In the genomic region with DNA sequence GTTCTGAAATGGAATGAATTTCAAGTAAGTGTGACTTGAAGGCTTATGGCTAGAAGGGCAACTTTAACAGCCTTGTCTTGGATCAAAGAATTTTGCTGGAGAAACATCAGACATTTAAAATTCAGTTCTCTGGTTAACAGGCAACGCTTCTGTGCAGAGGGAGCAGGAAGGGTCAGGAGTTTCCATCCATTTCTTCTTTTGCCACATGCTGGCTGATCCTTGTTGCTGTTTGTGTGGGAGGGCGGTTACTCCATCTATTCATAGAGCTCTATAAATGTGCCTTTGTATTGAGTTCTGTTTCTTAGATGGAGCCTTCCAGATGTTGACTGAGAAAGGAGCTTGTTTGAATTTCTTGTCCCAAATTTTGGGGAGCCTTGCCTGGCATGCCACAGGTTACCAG, we compare ENCODE assay signal across 26 mouse cellular contexts. TPM values are rescaled to one million over a fixed set of nuclear protein-coding genes. Genes with fewer than 3 reads are reported as not detected.
DNase-seq lines count a peak whose midpoint lies in the region; ATAC-seq and TF ChIP-seq lines count a peak whose summit lies in the region.
"Had no signal": no experiment of that assay in that cellular context is flagged by ENCODE, and none has a peak within 500 bp of the region (broad histone marks: within the 10 kb centered on the region; RNA-seq: fewer than 3 reads in every experiment).

No protein-coding gene starts in this region.

- no peak overlapping the region for H3ac ChIP-seq in myocyte (ENCODE audit: control insufficient read depth, insufficient read length)

- H3K9me3 ChIP-seq in lung, postnatal 0 days (ENCODE audit: low read length) = no peaks in the 10 kb centered on the region
- no peaks in the 10 kb centered on the region for H3K9me3 ChIP-seq in embryonic facial prominence, embryonic 10.5 days
- H3K9me3 ChIP-seq in forebrain, embryonic 10.5 days = no peaks in the 10 kb centered on the region
- H3K9me3 ChIP-seq: forebrain, embryonic 15.5 days; heart, embryonic 13.5 days; hindbrain, embryonic 15.5 days; lung, embryonic 15.5 days had no signal

- ATAC-seq in lung, postnatal 0 days = no peak
- ATAC-seq: forebrain, embryonic 15.5 days; Patski had no signal

- H3K27ac ChIP-seq in lung, postnatal 0 days (ENCODE audit: low read length) = no peak overlapping the region
- 0 out of 2 replicates have a peak overlapping the region, but pooled peaks have one; percentile 4 for H3K27ac ChIP-seq in embryonic facial prominence, embryonic 10.5 days (replicated peaks)
- H3K27ac ChIP-seq in forebrain, embryonic 10.5 days = no peak overlapping the region
- H3K27ac ChIP-seq: forebrain, embryonic 15.5 days; heart, embryonic 13.5 days; hindbrain, embryonic 15.5 days; lung, embryonic 15.5 days had no signal

- H3K27me3 ChIP-seq in lung, postnatal 0 days (replicated peaks; ENCODE audit: insufficient read depth, low read length) = no peaks in the 10 kb centered on the region
- H3K27me3 ChIP-seq in embryonic facial prominence, embryonic 10.5 days (replicated peaks; ENCODE audit: low read depth, poor library complexity, severe bottlenecking) = no peaks in the 10 kb centered on the region
- no peaks in the 10 kb centered on the region for H3K27me3 ChIP-seq in myocyte (ENCODE audit: control insufficient read depth, insufficient read depth, insufficient read length)
- H3K27me3 ChIP-seq in forebrain, embryonic 10.5 days (ENCODE audit: poor library complexity, severe bottlenecking) = no peaks in the 10 kb centered on the region
- H3K27me3 ChIP-seq: forebrain, embryonic 15.5 days; heart, embryonic 13.5 days; hindbrain, embryonic 15.5 days; lung, embryonic 15.5 days; Patski had no signal

- H3K79me2 ChIP-seq in myocyte (ENCODE audit: control insufficient read depth, insufficient read depth) = no peaks in the 10 kb centered on the region

- H3K36me3 ChIP-seq in lung, postnatal 0 days (ENCODE audit: insufficient read depth, low read length) = no peaks in the 10 kb centered on the region
- H3K36me3 ChIP-seq in embryonic facial prominence, embryonic 10.5 days (replicated peaks) = no peaks in the 10 kb centered on the region
- H3K36me3 ChIP-seq in myocyte (ENCODE audit: control insufficient read depth, insufficient read depth) = no peaks in the 10 kb centered on the region
- H3K36me3 ChIP-seq in forebrain, embryonic 10.5 days (replicated peaks) = no peaks in the 10 kb centered on the region
- H3K36me3 ChIP-seq: forebrain, embryonic 15.5 days; heart, embryonic 13.5 days; hindbrain, embryonic 15.5 days; lung, embryonic 15.5 days had no signal

- H3K4me2 ChIP-seq in lung, postnatal 0 days (replicated peaks; ENCODE audit: low read depth, low read length) = no peak overlapping the region
- H3K4me2 ChIP-seq in myocyte (ENCODE audit: low read depth) = peak overlapping the region; percentile 93
- H3K4me2 ChIP-seq: forebrain, embryonic 15.5 days; heart, embryonic 13.5 days; hindbrain, embryonic 15.5 days; liver, embryonic 11.5 days; lung, embryonic 15.5 days had no signal

- DNase-seq in lung, postnatal 0 days (ENCODE audit: low spot score) = peak; percentile 37
- no peak for DNase-seq in lung, postnatal 36 days
- no peak for DNase-seq in embryonic facial prominence, embryonic 10.5 days (ENCODE audit: low spot score)
- peak; percentile 20 for DNase-seq in forelimb bud, embryonic 11.5 days (ENCODE audit: low read depth, low spot score)
- DNase-seq in cerebellum, adult 11-12 months = no peak
- no peak for DNase-seq in forebrain, embryonic 10.5 days (ENCODE audit: extremely low spot score, low spot score)
- DNase-seq: adrenal gland, postnatal 10 days; cerebellum, postnatal 10 days; heart, postnatal 36 days; kidney, adult 11 months; kidney, postnatal 25 days; midbrain, embryonic 14.5 days; right cerebral cortex, postnatal 14 days; thymus, adult 18-20 months; thymus, postnatal 4 days had no signal

- H3K4me3 ChIP-seq in lung, postnatal 0 days (ENCODE audit: low read depth, low read length) = no peak overlapping the region
- H3K4me3 ChIP-seq in embryonic facial prominence, embryonic 10.5 days = no peak overlapping the region
- no peak overlapping the region for H3K4me3 ChIP-seq in myocyte
- no peak overlapping the region for H3K4me3 ChIP-seq in forebrain, embryonic 10.5 days
- H3K4me3 ChIP-seq: forebrain, embryonic 15.5 days; heart, embryonic 13.5 days; hindbrain, embryonic 15.5 days; lung, embryonic 15.5 days had no signal

- no peak for TF ChIP-seq POLR2A in myocyte (IDR thresholded peaks at IDR 0.05; ENCODE audit: insufficient read length, low read depth)

- TF ChIP-seq CTCF in lung, postnatal 0 days (IDR thresholded peaks at IDR 0.05) = no peak

- peaks cover 4% of the 10 kb centered on the region; the same call in 1 of the 2 replicates for H3K4me1 ChIP-seq in lung, postnatal 0 days (ENCODE audit: insufficient read depth, low read depth, low read length)
- H3K4me1 ChIP-seq in embryonic facial prominence, embryonic 10.5 days = peaks cover 13% of the 10 kb centered on the region
- peaks cover 10% of the 10 kb centered on the region for H3K4me1 ChIP-seq in forebrain, embryonic 10.5 days

- TF ChIP-seq EP300 in lung, postnatal 0 days (IDR thresholded peaks at IDR 0.05) = no peak

- WGBS in lung, postnatal 0 days = 54% methylated on average over 2 of the region's 2 CpGs
- 58% methylated on average over 2 of the region's 2 CpGs for WGBS in embryonic facial prominence, embryonic 10.5 days
- 68% methylated on average over 2 of the region's 2 CpGs for WGBS in forebrain, embryonic 10.5 days

- H3K9ac ChIP-seq in lung, postnatal 0 days (replicated peaks; ENCODE audit: low read depth) = no peak overlapping the region
- H3K9ac ChIP-seq: forebrain, embryonic 15.5 days; heart, embryonic 13.5 days; hindbrain, embryonic 15.5 days; lung, embryonic 15.5 days had no signal

TF ChIP-seq in myocyte, 11 proteins besides CTCF, POLR2A, EP300 and RAD21:
- TF ChIP-seq SRF (IDR thresholded peaks at IDR 0.05; ENCODE audit: control insufficient read depth, insufficient read length, low read depth) = no peak
- TF ChIP-seq TCF12 (IDR thresholded peaks at IDR 0.05; ENCODE audit: insufficient read depth, poor library complexity, severe bottlenecking) = no peak
- TF ChIP-seq CEBPB (IDR thresholded peaks at IDR 0.05; ENCODE audit: insufficient read depth, poor library complexity, severe bottlenecking) = no peak
- no peak for TF ChIP-seq REST (IDR thresholded peaks at IDR 0.05; ENCODE audit: insufficient read depth, insufficient read length)
- TF ChIP-seq E2F4 (IDR thresholded peaks at IDR 0.05; ENCODE audit: insufficient read depth) = no peak
- TF ChIP-seq MYOG (IDR thresholded peaks at IDR 0.05; ENCODE audit: control insufficient read depth in 1 of 3, insufficient read depth in 1 of 3, insufficient read length in 2 of 3, low read depth in 2 of 3) = no peak
- no peak for TF ChIP-seq POLR2AphosphoS2 (IDR thresholded peaks at IDR 0.05; ENCODE audit: insufficient read length, low read depth)
- no peak for TF ChIP-seq MYOD1 (IDR thresholded peaks at IDR 0.05; ENCODE audit: control insufficient read depth in 1 of 3, insufficient read length in 2 of 3, low read depth in 2 of 3)
- TF ChIP-seq TCF3 (IDR thresholded peaks at IDR 0.05; ENCODE audit: insufficient read length, low read depth) = no peak
- TF ChIP-seq USF1 (IDR thresholded peaks at IDR 0.05; ENCODE audit: low read depth) = no peak
- TF ChIP-seq MAX (IDR thresholded peaks at IDR 0.05; ENCODE audit: low read depth) = no peak

RNA-seq across cellular contexts. Expression of a gene that starts 3.2 kb away (rescaled TPM):
- polyA plus RNA-seq in lung, postnatal 0 days (2015; fragmentation: Nextera tagmentation; extraction: Ambion mirVana) = 38.1 and 45.0 TPM in 2 replicates
- 36.0 and 40.7 TPM in 2 replicates for polyA plus RNA-seq in embryonic facial prominence, embryonic 10.5 days (2016; fragmentation: Nextera tagmentation; extraction: Ambion mirVana)
- polyA plus RNA-seq in myocyte (2012; fragmentation: generic; extraction: Trizol) = 49.6 TPM
- polyA plus RNA-seq in forebrain, embryonic 10.5 days (2016; fragmentation: Nextera tagmentation; extraction: Ambion mirVana) = 33.0 and 33.3 TPM in 2 replicates

RNA-seq across cellular contexts. Expression of a gene that starts 20.9 kb away (rescaled TPM):
- polyA plus RNA-seq in lung, postnatal 0 days (2015; fragmentation: Nextera tagmentation; extraction: Ambion mirVana) = 16.1 and 17.4 TPM in 2 replicates
- 19.1 and 19.3 TPM in 2 replicates for polyA plus RNA-seq in embryonic facial prominence, embryonic 10.5 days (2016; fragmentation: Nextera tagmentation; extraction: Ambion mirVana)
- 32.1 TPM for polyA plus RNA-seq in myocyte (2012; fragmentation: generic; extraction: Trizol)
- 13.3 and 14.8 TPM in 2 replicates for polyA plus RNA-seq in forebrain, embryonic 10.5 days (2016; fragmentation: Nextera tagmentation; extraction: Ambion mirVana)

RNA-seq across cellular contexts. Expression of a gene that starts 47.0 kb away (rescaled TPM):
- polyA plus RNA-seq in lung, postnatal 0 days (2015; fragmentation: Nextera tagmentation; extraction: Ambion mirVana) = not detected in 2 replicates
- polyA plus RNA-seq in embryonic facial prominence, embryonic 10.5 days (2016; fragmentation: Nextera tagmentation; extraction: Ambion mirVana) = not detected in 2 replicates
- polyA plus RNA-seq in myocyte (2012; fragmentation: generic; extraction: Trizol) = not detected
- polyA plus RNA-seq in forebrain, embryonic 10.5 days (2016; fragmentation: Nextera tagmentation; extraction: Ambion mirVana) = not detected in 2 replicates
- polyA plus RNA-seq: brain, embryonic 14.5 days; forebrain, embryonic 15.5 days; heart, embryonic 13.5 days; hindbrain, embryonic 15.5 days; liver, embryonic 11.5 days; lung, embryonic 15.5 days; midbrain, embryonic 14.5 days; neural tube, embryonic 14.5 days; Patski; spleen, adult 2 months; stomach, embryonic 14.5 days had no signal

RNA-seq across cellular contexts. Expression of a gene that starts 53.7 kb away (rescaled TPM):
- polyA plus RNA-seq in lung, postnatal 0 days (2015; fragmentation: Nextera tagmentation; extraction: Ambion mirVana) = not detected in 2 replicates
- polyA plus RNA-seq in embryonic facial prominence, embryonic 10.5 days (2016; fragmentation: Nextera tagmentation; extraction: Ambion mirVana) = not detected in 2 replicates
- not detected for polyA plus RNA-seq in myocyte (2012; fragmentation: generic; extraction: Trizol)
- not detected in 2 replicates for polyA plus RNA-seq in forebrain, embryonic 10.5 days (2016; fragmentation: Nextera tagmentation; extraction: Ambion mirVana)
- polyA plus RNA-seq: forebrain, embryonic 15.5 days; heart, embryonic 13.5 days; hindbrain, embryonic 15.5 days; liver, embryonic 11.5 days; lung, embryonic 15.5 days; midbrain, embryonic 14.5 days; neural tube, embryonic 14.5 days; Patski; spleen, adult 2 months; stomach, embryonic 14.5 days had no signal

Comparison
In these comparisons a context has a peak if more than half of its experiments do, and no peak if none do; other contexts are left out.
1. DNase-seq: peak in lung, postnatal 0 days (single experiment) and forelimb bud, embryonic 11.5 days (single experiment); none in lung, postnatal 36 days (single experiment), embryonic facial prominence, embryonic 10.5 days (single experiment), cerebellum, adult 11-12 months (single experiment) and forebrain, embryonic 10.5 days (single experiment).